Mouse (Mus musculus): ENCODE data around the gene Pepd.

DNA sequence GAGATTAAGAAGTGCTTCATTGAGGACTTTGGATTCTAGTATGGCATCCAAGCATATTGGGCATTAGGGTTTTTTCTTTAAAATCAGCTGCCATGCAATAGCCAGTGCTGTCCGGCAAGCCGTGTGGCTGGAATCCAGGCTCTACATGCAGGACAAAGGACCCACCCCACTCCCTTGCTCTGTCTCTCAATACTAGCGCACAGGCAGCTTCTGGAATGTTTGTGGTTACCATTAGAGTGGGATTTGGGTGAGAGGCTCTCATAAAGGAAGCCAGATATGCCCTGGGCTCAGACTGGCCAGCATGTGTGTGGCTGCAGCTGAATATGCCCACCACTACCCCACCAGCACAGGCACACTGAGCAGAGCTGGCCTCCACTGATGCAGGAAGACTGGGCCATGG lies 117.5 kb downstream of the Pepd start:
- TF ChIP-seq CTCF (IDR thresholded peaks at IDR 0.05), result no peak
- no peak for TF ChIP-seq EP300 (IDR thresholded peaks at IDR 0.05)
